ENCODE assay signal across 17 mouse cellular contexts in the genomic region with DNA sequence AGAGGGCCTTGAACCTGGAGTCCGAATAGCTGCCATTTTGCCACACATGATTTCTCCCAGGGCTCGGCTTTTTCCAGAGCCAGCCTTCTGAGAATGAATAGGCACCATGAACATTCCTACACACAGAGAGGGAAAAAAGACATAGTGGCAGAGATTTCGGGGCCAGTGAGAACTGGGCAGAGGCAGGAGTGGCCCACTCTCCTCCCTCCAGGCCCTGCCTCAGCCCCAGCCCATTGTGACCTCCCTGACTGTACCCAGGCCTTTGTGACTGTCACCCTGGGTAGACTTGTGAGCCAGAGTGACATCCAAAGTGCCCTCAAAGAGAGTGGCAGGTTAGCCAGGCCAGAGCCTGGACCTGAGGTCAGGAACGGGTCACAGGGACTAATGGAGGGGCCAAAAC. TPM values are rescaled to one million over a fixed set of nuclear protein-coding genes. Genes with fewer than 3 reads are reported as not detected.
"Had no signal": no experiment of that assay in that cellular context is flagged by ENCODE, and none has a peak within 500 bp of the region (broad histone marks: within the 10 kb centered on the region; RNA-seq: fewer than 3 reads in every experiment).

A gene (plus strand): TSS at position 301 of the 400 bp plus-strand sequence.

- H3K4me3 ChIP-seq: layer of hippocampus, adult 2 months; neural tube, embryonic 13.5 days had no signal

- H3K9ac ChIP-seq: liver, embryonic 14.5 days; neural tube, embryonic 13.5 days had no signal

- H3K27me3 ChIP-seq: neural tube, embryonic 13.5 days had no signal

- H3K27ac ChIP-seq: liver, embryonic 14.5 days; neural tube, embryonic 13.5 days had no signal

- H3K4me2 ChIP-seq: neural tube, embryonic 13.5 days had no signal

- DNase-seq: kidney, adult 18-20 months; kidney, postnatal 10 days; kidney, postnatal 4 days; left cerebral cortex, postnatal 4 days; lung, adult 18-20 months; midbrain, embryonic 14.5 days; retina, postnatal 1 day; right cerebral cortex, postnatal 4 days; spleen, adult 18-20 months; thymus, postnatal 36 days had no signal

- H3K9me3 ChIP-seq: neural tube, embryonic 13.5 days had no signal

RNA-seq across cellular contexts. Expression of the gene that starts here (rescaled TPM):
- polyA plus RNA-seq: kidney, embryonic 14.5 days; liver, adult 2 months; liver, embryonic 14.5 days; lung, embryonic 16.5 days; midbrain, embryonic 14.5 days; neural tube, embryonic 13.5 days; stomach, embryonic 14.5 days had no signal
